Mouse (Mus musculus): ENCODE measurements around the gene Dnaja2. TPM values are rescaled to one million over a fixed set of nuclear protein-coding genes. Genes with fewer than 3 reads are reported as not detected.

The Dnaja2 gene
- total RNA-seq, 2 experiments from 2014 or later: 193 to 201 TPM

DNA sequence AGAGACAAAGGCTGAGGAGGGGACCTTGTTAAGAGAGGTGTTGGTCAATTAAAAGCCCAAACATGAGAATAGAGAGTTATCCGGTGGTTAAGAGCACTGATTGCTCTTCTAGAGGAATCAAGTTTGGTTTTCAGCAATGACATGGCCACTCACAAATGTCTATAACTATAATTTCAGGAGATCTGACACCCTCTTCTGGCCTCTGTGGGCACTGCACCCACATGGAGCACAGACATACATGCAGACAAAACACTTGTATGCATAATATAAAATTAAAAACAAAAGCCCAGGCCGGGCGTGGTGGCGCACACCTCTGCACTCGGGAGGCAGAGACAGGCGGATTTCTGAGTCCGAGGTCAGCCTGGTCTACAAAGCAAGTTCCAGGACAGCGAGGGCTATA is 65.6 kb downstream of the Dnaja2 start:
- no peak for DNase-seq (ENCODE audit: low spot score in 2 of 2)
- H3K27ac ChIP-seq: no peak overlapping the region
- peak; percentile 48 for TF ChIP-seq CTCF (conservative IDR thresholded peaks at IDR 0.05)
- H3K4me3 ChIP-seq: no peak overlapping the region

DNA sequence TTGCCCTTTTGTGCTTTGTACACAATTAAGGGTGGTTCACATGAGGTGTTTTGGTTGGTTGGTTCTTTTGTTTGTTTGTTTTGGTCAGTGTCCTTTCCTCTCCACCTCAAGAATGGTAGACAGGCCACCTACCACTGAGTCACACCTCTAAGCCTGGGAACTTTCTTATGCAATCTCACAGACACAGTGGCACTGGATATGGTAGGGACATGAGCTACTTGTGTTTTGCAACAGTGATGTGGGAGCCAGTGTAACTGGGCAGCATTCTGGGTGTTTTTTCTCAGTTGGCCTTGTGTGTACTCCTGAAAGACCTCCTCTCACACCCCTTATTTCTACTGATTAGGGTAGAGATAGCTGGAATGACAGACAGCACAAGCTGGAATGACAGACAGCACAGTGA is 66.5 kb downstream of the Dnaja2 start:
- TF ChIP-seq CTCF (conservative IDR thresholded peaks at IDR 0.05): no peak
- Histone ChIP-seq H3K4me3 (no peak overlapping the region), H3K27ac (no peak overlapping the region)
- no peak for DNase-seq (ENCODE audit: low spot score in 2 of 2)

DNA sequence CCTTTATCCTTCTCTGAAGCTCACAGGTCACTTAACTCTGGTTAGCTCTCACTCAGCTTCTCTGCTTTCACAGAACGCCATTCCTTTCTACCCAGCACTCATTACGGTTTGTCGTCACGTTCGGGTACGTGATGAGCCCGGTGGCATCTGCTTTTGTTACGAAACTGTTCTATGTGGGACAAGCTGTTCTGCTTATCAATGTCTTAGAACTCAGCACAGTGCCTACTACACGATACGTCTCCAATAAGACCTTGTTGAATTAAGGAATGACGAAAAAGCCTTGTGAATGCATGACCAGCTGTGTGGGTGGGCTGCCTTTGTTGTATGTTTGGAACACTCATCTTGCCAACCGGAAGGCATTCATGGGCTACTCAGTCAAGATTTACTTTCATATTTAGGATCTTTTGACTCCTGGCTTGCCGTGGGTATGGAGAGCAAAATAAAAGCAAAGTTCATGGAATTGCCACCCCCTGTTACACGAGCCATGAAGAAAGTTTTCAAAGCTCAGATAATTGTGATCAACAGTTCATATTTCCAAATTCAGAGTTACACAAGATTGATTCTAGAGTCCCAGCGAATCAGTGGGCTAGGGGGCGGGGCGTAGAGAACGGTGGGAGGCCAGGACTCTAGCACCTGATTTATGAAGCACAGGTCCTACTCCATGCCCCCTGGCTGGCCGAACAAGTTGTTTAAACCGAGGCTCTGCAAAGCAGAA is 67.1 kb downstream of the Dnaja2 start:
- no peak overlapping the region for H3K4me3 ChIP-seq
- peak overlapping the region; percentile 39; the same call in 1 of the 2 replicates for H3K27ac ChIP-seq
- peak; percentile 20 to 52 for DNase-seq (ENCODE audit: low spot score in 2 of 2)
- TF ChIP-seq CTCF (conservative IDR thresholded peaks at IDR 0.05): no peak

Other genes with a start within 250 kb of the Dnaja2 start
- 1 to 10 TPM; 4.1 to 4.9 TPM for gene Mylk3, start 169.0 kb downstream of the Dnaja2 start, total RNA-seq (2021)
- gene 4921524J17Rik, start 122.5 kb downstream of the Dnaja2 start, total RNA-seq (2021): 10 to 100 TPM; 16.5 to 17.7 TPM
- 10 to 100 TPM; 70.9 to 88.3 TPM for gene Gpt2, start 62.8 kb downstream of the Dnaja2 start, total RNA-seq (2021)
- 10 to 100 TPM; 38.8 to 44.3 TPM for gene Neto2, start 145.6 kb upstream of the Dnaja2 start, total RNA-seq (2021)